Mouse (Mus musculus) neural tube, embryonic 15.5 days (tissue): ENCODE results near the gene Tenm3. TPM values are rescaled to one million over a fixed set of nuclear protein-coding genes. Genes with fewer than 3 reads are reported as not detected.

Experiments used
- ATAC-seq: fragments of 200-750 bp; cut with Nextera tagmentation; 2 replicates; pipeline ENCODE4 v1.8.0; 2017; ENCODE audit warnings: mild to moderate bottlenecking, moderate TSS enrichment, moderate library complexity; ENCODE audit not compliant: low FRiP score
- H3K27ac ChIP-seq: fragments of 300-500 bp; sonication (generic); replicated peaks from 2 replicates; pipeline ENCODE4 v1.5.1; 2015; ENCODE audit warnings: mild to moderate bottlenecking, inconsistent platforms
- H3K27me3 ChIP-seq: fragments of 300-500 bp; sonication (generic); replicated peaks from 2 replicates; pipeline ENCODE4 v1.6.1; 2015; ENCODE audit warnings: inconsistent platforms
- H3K36me3 ChIP-seq: fragments of 300-500 bp; sonication (generic); 2 replicates; pipeline ENCODE4 v1.6.1; 2015; ENCODE audit warnings: inconsistent platforms
- H3K4me1 ChIP-seq: fragments of 300-500 bp; sonication (generic); 2 replicates; pipeline ENCODE4 v1.6.1; 2015; ENCODE audit warnings: inconsistent platforms
- H3K4me2 ChIP-seq: fragments of 300-500 bp; sonication (generic); 2 replicates; pipeline ENCODE4 v1.6.1; 2015; ENCODE audit warnings: inconsistent platforms, mild to moderate bottlenecking, moderate library complexity
- H3K4me3 ChIP-seq: fragments of 300-500 bp; sonication (generic); replicated peaks from 2 replicates; pipeline ENCODE4 v1.5.1; 2015; ENCODE audit warnings: mild to moderate bottlenecking, inconsistent platforms
- H3K9ac ChIP-seq: fragments of 300-500 bp; sonication (generic); replicated peaks from 2 replicates; pipeline ENCODE4 v1.6.1; 2015; ENCODE audit warnings: mild to moderate bottlenecking, inconsistent platforms
- H3K9me3 ChIP-seq: fragments of 300-500 bp; sonication (generic); replicated peaks from 2 replicates; pipeline ENCODE4 v1.6.1; 2016; ENCODE audit warnings: inconsistent platforms
- WGBS: fragments of 180-500 bp; shearing (Covaris S2); methylation state at CpG from one replicate; pipeline ENCODE4 v1.1.7; 2015; ENCODE audit warnings: mixed read lengths; 5-methylcytosine and 5-hydroxymethylcytosine counted together
- polyA plus RNA-seq: library from polyadenylated mRNA; unstranded; fragments of >200 nt; fragmentation: Nextera tagmentation; extraction: Ambion mirVana; gene quantifications from 2 replicates; pipeline ENCODE4 v1.2.1, GENCODE M21; 2015

Gene Tenm3
- polyA plus RNA-seq, 1 experiment from 2014 or later = 37.7 TPM

DNA sequence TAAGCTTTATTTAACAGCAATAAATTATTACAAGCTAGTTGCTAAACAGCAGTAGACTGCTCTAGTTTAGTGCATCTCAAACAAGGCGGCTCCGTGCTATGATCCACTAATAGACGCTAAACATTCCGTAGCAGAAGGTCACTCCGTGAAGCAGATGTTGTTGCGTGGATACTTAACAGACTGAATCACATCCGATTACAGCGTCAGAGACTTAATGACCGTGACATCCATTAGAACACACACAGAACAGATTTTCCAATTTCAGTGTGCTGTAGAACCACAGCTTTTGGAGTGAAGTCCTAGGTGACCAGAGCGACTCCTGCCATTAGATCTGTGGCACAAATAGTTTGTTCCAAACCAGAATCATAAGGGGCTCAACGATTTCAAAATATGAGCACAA lies 426.0 kb downstream of the Tenm3 start:
- Histone ChIP-seq H3K27ac (no peak overlapping the region), H3K9me3 (no peaks in the 10 kb centered on the region), H3K36me3 (no peaks in the 10 kb centered on the region), H3K27me3 (no peaks in the 10 kb centered on the region), H3K9ac (no peak overlapping the region), H3K4me3 (no peak overlapping the region), H3K4me1 (peaks cover 16% of the 10 kb centered on the region), H3K4me2 (no peak overlapping the region)
- WGBS = 30% methylated on average over 11 of the region's 11 CpGs
- peak; percentile 57; the same call in 1 of the 2 replicates for ATAC-seq

DNA sequence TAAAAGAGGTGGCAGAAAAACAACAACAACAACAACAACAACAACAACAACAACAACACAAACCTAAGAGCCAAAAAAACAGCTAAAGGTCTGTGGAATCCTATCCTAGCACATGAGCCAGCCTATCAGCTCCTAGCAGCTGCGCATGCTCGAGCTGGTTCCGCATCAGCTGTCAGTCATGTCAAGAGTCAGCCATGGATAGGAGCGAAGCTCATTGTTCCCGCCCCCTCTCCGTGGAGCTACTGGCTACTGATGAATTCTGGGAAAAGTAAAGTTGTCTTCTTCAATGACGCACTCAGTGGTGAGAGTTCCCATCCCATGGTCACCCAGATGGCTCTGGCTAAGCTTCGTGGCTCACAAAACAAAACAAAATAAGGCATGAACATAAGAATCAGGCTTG lies 432.8 kb downstream of the Tenm3 start:
- 99% methylated on average over 8 of the region's 8 CpGs for WGBS
- Histone ChIP-seq H3K9ac (no peak overlapping the region), H3K9me3 (no peaks in the 10 kb centered on the region), H3K36me3 (0 out of 2 replicates have a peak, but pooled peaks cover 4% of the 10 kb centered on the region), H3K4me3 (no peak overlapping the region), H3K4me1 (peaks cover 5% of the 10 kb centered on the region), H3K4me2 (no peak overlapping the region), H3K27ac (no peak overlapping the region), H3K27me3 (no peaks in the 10 kb centered on the region)
- ATAC-seq = no peak

DNA sequence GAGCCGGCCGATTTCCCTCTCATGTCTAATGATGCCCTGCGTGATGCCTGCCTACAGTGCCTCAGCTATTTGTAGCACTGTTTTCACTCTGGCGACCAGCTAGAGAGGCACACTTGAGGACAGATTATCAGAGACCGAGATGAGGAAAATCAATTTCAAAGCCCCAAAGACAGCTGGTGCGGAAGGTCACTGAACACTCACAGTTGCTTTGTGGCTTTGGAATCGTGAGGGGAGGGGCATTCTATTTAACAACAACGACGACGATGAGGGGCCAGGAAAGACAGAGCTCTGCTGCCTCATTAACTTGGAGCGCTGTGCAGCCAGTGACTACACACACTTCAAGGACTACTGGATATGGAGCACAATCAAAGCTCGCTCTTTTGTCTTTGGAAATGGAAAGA lies 443.2 kb downstream of the Tenm3 start:
- H3K4me2 ChIP-seq = peak overlapping the region; percentile 49
- no peaks in the 10 kb centered on the region for H3K36me3 ChIP-seq
- H3K27me3 ChIP-seq = no peaks in the 10 kb centered on the region
- H3K4me1 ChIP-seq = peaks cover 11% of the 10 kb centered on the region; the same call in 1 of the 2 replicates
- H3K4me3 ChIP-seq = peak overlapping the region; percentile 17
- peak; percentile 50; the same call in 1 of the 2 replicates for ATAC-seq
- no peaks in the 10 kb centered on the region for H3K9me3 ChIP-seq
- H3K27ac ChIP-seq = peak overlapping the region; percentile 48; the same call in 1 of the 2 replicates
- WGBS = 14% methylated on average over 12 of the region's 12 CpGs
- no peak overlapping the region for H3K9ac ChIP-seq

DNA sequence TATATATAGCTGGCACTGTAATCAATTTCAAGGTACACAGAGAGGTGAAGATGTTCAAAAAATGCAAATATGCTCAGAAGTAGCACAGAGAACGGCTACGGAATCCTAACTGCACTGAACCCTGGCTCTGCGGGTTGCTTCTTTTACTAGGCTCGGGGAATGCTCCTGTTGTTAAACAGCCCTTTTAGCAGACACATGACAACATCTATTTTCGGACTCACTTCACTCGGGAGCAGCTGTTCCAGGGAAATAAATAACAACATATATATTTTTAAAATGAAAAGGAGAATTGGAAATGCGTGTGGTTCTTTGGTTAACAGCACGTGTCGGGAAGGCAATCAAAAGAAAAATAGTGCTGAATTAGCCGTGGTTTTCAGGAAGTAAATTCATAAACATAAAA lies 457.9 kb downstream of the Tenm3 start:
- no peaks in the 10 kb centered on the region for H3K27me3 ChIP-seq
- no peak overlapping the region for H3K9ac ChIP-seq
- no peaks in the 10 kb centered on the region for H3K9me3 ChIP-seq
- H3K4me1 ChIP-seq = peaks cover 10% of the 10 kb centered on the region
- H3K27ac ChIP-seq = no peak overlapping the region
- H3K36me3 ChIP-seq = no peaks in the 10 kb centered on the region
- WGBS = 28% methylated on average over 10 of the region's 10 CpGs
- H3K4me3 ChIP-seq = no peak overlapping the region
- H3K4me2 ChIP-seq = peak overlapping the region; percentile 11; the same call in 1 of the 2 replicates
- ATAC-seq = no peak

DNA sequence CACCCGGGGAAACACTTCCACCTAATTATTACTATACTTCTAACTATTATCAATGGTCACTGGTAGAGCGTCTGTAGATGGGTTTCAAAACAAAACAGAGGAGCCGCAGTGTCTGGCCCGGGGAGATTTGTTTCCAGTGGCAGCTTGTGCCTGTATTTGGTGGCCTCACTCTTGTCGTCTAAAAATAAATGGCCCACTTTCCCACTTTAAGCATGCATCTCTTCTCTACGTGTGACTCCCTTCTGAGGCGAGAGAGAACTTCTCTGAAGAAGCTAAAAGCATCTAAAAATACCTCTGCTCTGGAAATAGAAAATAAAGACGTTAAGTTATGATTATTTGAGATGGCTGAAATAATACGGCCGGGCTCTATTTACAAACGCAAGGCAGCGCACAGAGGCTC lies 463.7 kb downstream of the Tenm3 start:
- no peak overlapping the region for H3K9ac ChIP-seq
- no peaks in the 10 kb centered on the region for H3K36me3 ChIP-seq
- WGBS = 77% methylated on average over 12 of the region's 12 CpGs
- H3K4me1 ChIP-seq = peaks cover 12% of the 10 kb centered on the region
- no peak for ATAC-seq
- no peak overlapping the region for H3K4me2 ChIP-seq
- H3K27me3 ChIP-seq = no peaks in the 10 kb centered on the region
- H3K4me3 ChIP-seq = no peak overlapping the region
- no peaks in the 10 kb centered on the region for H3K9me3 ChIP-seq
- no peak overlapping the region for H3K27ac ChIP-seq

DNA sequence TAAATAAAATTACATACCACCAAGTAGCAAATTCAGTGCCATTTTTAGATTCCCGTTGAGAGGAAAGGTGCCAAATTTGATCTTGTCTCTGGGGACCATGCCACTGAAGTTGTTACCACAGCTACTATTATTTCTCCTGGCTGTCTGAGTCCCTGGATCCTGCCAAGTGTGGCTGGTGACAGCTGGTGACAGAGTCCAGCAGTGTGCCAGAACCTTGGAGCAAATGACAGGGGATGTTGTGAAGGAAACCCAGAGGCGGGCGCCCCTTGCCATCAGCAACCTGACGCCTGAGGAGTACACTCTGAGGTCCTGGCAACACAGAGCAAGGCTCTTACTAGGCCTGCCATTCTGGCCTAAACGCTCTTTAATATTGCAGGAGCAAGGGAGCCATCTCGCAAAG lies 467.0 kb downstream of the Tenm3 start:
- WGBS = 58% methylated on average over 6 of the region's 6 CpGs
- H3K36me3 ChIP-seq = no peaks in the 10 kb centered on the region
- peak; percentile 37; the same call in 1 of the 2 replicates for ATAC-seq

DNA sequence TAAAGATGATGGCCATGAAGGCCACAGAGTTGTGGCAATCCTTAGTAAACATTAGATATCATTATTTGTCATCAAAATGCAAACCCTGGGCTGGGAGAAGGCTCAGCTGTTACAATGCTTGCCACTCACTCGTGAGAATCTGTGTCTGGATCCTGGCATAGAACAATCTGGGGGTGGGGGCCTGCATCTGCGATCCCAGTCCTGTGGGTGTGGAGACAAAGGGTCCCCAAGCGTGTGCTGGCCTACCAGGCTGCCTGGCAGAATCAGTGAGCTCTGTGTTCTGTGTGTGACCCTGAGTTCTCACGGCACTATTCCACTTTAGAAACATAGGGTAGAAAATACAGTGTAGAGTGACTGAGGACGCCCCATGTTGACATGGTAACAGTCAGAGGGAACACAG lies 468.6 kb downstream of the Tenm3 start:
- 0 out of 2 replicates have a peak, but pooled peaks have one; percentile 4 for ATAC-seq
- Histone ChIP-seq H3K27me3 (no peaks in the 10 kb centered on the region), H3K27ac (no peak overlapping the region), H3K9ac (no peak overlapping the region), H3K36me3 (no peaks in the 10 kb centered on the region), H3K4me3 (no peak overlapping the region), H3K4me1 (peaks cover 12% of the 10 kb centered on the region), H3K9me3 (no peaks in the 10 kb centered on the region), H3K4me2 (no peak overlapping the region)
- WGBS = 60% methylated on average over 5 of the region's 5 CpGs

More for the DNA sequence above, 467.0 kb downstream of the Tenm3 start:
- Histone ChIP-seq H3K9ac (no peak overlapping the region), H3K9me3 (no peaks in the 10 kb centered on the region), H3K27me3 (no peaks in the 10 kb centered on the region), H3K27ac (peak overlapping the region; percentile 39; the same call in 1 of the 2 replicates), H3K4me3 (no peak overlapping the region), H3K4me1 (peaks cover 12% of the 10 kb centered on the region), H3K4me2 (no peak overlapping the region)

DNA sequence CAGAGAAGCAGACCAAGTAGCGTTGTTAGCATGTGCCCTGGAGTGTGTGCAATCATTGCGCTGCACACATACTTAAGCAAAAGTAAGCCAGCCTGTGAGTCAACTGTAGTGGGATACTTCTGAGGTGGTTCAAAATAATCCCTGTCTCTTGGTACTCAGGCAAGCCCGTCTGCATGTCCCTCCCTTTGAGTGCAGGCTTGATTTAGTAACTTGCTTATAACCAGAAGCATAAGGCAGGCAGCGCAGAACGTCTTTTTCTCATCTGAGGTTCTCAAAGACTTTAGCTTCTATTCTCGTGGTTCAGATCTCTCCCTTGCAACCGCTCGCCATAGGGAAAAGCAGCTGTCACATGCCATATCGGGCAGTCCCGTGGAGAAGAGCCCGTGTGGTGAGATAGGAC lies 470.3 kb downstream of the Tenm3 start:
- WGBS = 91% methylated on average over 11 of the region's 11 CpGs
- no peak for ATAC-seq
- no peaks in the 10 kb centered on the region for H3K9me3 ChIP-seq
- no peak overlapping the region for H3K4me2 ChIP-seq
- no peak overlapping the region for H3K4me3 ChIP-seq
- H3K27me3 ChIP-seq = no peaks in the 10 kb centered on the region
- H3K27ac ChIP-seq = no peak overlapping the region
- H3K36me3 ChIP-seq = no peaks in the 10 kb centered on the region
- H3K4me1 ChIP-seq = peaks cover 8% of the 10 kb centered on the region
- H3K9ac ChIP-seq = no peak overlapping the region

DNA sequence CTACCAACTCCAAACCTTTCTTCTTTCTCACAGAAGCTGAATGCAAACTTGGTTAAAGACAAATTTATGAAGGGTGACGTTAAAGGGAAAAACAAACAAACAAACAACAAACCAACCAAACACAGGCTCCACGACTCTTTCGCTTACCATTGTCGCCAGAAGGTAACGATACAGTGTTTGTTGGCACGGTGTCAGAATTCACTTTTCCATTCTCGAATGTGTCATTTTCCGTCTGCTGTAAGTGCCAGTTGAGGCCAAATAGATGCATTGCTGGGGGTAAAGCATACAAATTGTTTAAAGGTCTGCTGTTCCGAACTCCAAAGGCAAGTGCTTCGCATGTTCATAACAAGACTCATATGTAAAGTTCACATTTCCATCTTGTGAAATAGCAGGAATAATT lies 476.6 kb downstream of the Tenm3 start:
- H3K4me3 ChIP-seq = no peak overlapping the region
- H3K36me3 ChIP-seq = no peaks in the 10 kb centered on the region
- H3K27ac ChIP-seq = no peak overlapping the region
- no peaks in the 10 kb centered on the region for H3K9me3 ChIP-seq
- ATAC-seq = no peak
- peaks cover 11% of the 10 kb centered on the region for H3K4me1 ChIP-seq
- H3K9ac ChIP-seq = no peak overlapping the region
- H3K27me3 ChIP-seq = no peaks in the 10 kb centered on the region
- H3K4me2 ChIP-seq = no peak overlapping the region
- WGBS = 55% methylated on average over 10 of the region's 10 CpGs

DNA sequence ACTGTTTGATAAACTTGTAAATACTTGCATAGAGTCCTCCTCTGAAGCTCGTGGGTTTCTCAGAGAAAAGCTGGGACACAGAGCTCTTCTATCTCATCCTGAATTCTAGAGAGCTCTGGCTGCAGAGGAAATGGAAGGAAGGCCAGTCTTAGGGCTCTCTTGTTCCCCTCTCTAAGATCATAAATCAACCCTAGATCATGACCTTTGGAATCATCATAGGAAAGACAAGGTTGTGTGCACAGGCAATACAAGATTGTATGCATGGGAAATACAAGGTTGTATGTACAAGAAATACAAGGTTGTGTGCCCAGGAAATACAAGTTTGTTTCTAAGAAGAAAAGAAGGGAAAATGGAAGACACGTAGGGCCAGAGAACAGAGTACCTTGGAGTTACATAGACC lies 486.9 kb downstream of the Tenm3 start:
- H3K4me3 ChIP-seq = no peak overlapping the region
- H3K36me3 ChIP-seq = no peaks in the 10 kb centered on the region
- H3K9ac ChIP-seq = no peak overlapping the region
- no peak overlapping the region for H3K27ac ChIP-seq
- no peaks in the 10 kb centered on the region for H3K27me3 ChIP-seq
- H3K4me1 ChIP-seq = no peaks in the 10 kb centered on the region
- WGBS = 80% methylated on average over 2 of the region's 2 CpGs
- H3K9me3 ChIP-seq = 0 out of 2 replicates have a peak, but pooled peaks cover 4% of the 10 kb centered on the region
- no peak overlapping the region for H3K4me2 ChIP-seq
- ATAC-seq = no peak

DNA sequence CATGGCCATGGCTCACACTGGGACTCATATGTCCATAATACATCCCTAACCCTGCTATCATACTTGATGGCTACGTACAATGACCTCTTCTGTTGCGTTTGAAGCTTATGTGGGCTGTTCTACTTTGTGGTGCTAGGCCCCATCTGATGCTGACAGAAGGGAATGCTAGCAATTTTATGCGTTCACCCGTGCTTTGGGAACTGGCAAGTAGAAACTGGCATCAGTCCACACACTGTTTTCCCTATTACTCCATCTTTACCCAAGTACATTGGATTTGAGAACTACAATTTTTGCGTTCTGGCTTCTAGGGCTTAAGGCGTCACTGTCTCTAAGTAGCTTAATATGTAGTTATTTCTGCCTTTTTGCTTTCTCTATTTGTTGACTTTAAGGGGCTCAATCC lies 490.3 kb downstream of the Tenm3 start:
- Histone ChIP-seq H3K4me1 (no peaks in the 10 kb centered on the region), H3K4me2 (no peak overlapping the region), H3K9me3 (0 out of 2 replicates have a peak, but pooled peaks cover 4% of the 10 kb centered on the region), H3K4me3 (no peak overlapping the region), H3K27ac (no peak overlapping the region), H3K36me3 (no peaks in the 10 kb centered on the region), H3K9ac (no peak overlapping the region), H3K27me3 (no peaks in the 10 kb centered on the region)
- no peak for ATAC-seq
- 82% methylated on average over 6 of the region's 6 CpGs for WGBS

DNA sequence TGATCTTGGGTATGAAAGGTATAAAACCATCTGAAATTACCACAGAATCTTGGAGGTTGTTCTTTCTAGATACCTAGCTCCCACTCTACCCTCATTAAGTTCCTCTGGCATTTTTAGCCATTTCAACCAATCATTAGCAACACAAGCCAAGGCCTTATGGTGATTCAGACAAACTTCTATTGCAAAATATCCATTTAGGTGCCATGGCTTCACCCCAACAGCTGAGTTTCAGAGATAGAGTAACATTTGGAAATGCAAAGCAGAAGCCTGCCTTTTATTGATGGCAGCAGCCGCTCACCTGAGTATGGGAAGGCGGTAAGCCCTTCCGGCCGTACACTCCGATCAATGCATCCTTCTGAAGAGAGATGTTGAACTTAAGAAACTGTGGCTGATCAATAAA lies 494.9 kb downstream of the Tenm3 start:
- no peaks in the 10 kb centered on the region for H3K36me3 ChIP-seq
- no peak overlapping the region for H3K4me2 ChIP-seq
- peaks cover 10% of the 10 kb centered on the region; the same call in 1 of the 2 replicates for H3K4me1 ChIP-seq
- 92% methylated on average over 5 of the region's 5 CpGs for WGBS
- H3K27ac ChIP-seq = no peak overlapping the region
- no peak overlapping the region for H3K9ac ChIP-seq
- H3K27me3 ChIP-seq = no peaks in the 10 kb centered on the region
- no peak for ATAC-seq
- 0 out of 2 replicates have a peak, but pooled peaks cover 4% of the 10 kb centered on the region for H3K9me3 ChIP-seq
- H3K4me3 ChIP-seq = no peak overlapping the region
